Mouse (Mus musculus): ENCODE results near the gene Map1b.

Gene Map1b

DNA sequence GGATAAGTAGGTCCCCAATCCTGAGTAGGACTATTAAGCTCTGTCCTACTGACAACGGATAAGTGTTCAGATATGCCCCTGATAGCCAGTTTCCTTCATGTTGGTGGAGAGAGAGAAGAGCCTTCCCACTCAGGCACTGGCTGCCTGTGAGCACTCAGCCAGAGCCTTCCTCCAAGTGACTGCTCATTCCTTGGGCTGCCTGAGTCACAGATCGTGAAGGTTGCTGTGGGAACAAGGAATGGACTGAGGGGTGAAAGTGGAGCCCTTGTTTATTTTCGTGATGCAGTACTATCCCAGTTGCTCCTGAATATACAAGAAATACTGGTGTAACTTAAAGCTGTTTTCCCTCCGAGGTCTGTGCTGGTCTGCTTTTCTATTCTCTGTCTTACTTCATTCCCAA is 117.0 kb downstream of the Map1b start:
- no peak for DNase-seq (ENCODE audit: low spot score)

DNA sequence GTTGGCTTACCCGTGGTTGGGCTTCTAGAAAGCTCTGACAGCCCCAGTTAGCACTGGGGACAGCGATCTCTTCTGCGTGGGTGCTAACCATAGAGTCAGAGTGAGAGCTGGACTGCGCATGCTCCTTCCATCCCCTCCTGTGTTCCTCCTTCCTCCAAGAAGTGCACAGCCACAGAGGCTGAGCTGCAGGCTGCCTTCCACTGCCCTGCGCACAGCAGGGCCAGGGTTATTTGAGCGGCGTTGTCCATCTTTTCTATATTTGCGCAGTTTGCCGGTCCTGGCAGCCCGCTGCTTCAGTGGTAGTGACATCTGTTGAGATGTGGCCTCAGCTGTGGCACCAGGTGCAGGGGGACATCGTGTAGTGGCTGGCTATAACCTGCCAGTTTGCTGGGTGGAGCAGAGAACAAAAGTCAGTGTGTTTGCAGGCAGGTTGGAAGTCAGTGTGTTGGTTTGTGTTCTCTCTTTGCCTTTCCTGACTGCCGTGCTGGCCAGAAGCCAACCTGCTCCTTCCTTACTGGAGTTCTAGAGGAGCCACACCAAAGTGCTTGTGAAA is 118.1 kb downstream of the Map1b start:
- no peak for DNase-seq (ENCODE audit: low spot score)

DNA sequence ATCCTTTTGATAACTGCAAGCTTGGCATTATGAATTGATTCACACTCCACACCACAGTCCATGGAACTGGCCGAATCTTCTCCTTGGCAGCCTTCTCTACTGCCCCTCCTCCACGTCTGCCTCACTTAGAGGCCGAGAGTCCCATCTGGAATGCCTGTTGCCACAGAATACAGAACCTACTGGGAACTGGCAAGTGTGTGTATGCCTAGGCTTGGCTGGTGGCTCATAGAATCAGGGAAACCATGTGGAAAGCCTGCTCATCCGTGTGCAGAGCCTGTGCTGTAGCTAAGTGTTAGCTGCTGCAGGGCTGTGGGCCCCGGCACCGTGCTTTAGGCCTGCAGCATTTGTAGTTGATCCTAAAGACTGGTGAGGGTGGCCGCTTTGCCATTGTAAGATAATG is 119.1 kb downstream of the Map1b start:
- DNase-seq (ENCODE audit: low spot score), result peak; percentile 48

DNA sequence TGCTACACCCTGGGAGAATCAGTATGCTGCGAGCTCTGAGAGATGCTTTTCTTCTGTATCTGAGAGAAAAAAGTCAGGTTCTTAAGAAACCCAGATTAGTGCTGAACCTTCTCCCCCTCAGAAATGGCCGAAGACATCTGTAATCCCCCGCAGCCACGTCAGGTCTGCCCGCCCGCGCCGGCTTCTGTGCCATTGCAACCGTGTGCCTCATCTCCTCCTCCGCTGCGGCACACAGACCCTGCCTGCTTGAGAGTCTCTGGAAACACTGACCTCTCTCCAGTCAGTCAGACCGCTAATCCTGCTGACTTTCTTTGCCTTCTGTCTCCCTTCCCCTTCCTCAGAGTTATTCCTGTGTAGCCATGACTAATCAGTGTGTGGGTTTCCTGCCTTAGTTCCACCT is 120.8 kb downstream of the Map1b start:
- no peak for DNase-seq (ENCODE audit: low spot score)

DNA sequence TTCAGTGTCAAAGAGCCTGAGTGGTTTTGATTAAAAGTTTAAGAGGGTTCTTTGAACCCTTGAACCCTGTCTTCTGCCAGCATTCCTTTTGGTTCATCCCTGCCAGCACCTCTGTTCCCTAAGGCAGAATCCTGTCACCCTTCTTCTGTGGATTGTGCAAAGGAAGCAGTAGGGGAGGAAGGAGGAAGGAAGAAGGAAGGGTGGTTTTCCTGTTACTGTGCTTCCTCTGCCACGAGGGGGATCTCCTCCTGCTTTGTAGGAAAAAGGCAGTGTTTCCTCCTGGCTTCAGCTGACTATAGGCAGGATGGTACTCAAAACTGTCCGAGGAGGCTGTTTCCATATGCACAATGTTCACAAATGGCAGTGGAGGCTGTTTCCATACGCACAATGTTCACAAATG is 121.6 kb downstream of the Map1b start:
- no peak for DNase-seq (ENCODE audit: low spot score)

DNA sequence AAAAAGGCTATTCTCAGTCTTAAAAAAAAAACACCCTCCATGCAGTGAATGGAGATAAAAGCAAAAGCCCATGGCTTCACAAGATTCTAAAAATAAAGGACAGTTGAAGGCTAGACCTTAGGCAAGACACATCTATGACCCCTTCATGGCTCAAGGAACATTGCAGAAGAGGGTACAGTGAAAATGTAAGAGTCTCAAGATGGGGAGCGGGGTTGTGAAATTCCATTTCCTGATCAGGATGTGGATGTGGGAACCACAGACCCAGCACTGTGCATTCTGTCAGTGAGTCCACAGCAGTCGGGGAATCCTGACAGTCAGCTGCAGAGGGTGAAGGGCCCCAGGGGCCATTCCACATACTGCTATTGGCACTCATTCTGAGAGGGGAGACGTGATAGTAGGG is 123.2 kb downstream of the Map1b start:
- no peak for DNase-seq (ENCODE audit: low spot score)

DNA sequence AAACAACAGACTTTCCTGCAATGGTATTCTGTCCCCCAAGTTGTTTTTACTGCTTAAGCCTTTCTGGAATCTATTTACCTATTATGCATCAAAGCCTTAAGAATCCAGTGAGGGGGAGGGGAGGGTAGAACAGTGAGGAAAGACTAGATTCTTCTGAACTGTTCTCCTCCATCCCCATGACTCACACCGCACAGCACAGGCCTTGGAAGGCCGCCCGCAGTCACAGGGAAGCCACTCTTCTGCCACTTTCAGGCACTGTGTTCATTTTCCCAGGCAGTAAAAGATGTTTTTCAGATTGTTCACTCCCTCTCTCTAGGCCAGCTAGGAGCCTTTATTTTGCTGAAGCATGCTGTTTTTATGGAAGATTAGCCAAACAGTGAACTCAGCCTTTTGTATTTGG is 124.9 kb downstream of the Map1b start:
- peak; percentile 69 for DNase-seq (ENCODE audit: low spot score)

DNA sequence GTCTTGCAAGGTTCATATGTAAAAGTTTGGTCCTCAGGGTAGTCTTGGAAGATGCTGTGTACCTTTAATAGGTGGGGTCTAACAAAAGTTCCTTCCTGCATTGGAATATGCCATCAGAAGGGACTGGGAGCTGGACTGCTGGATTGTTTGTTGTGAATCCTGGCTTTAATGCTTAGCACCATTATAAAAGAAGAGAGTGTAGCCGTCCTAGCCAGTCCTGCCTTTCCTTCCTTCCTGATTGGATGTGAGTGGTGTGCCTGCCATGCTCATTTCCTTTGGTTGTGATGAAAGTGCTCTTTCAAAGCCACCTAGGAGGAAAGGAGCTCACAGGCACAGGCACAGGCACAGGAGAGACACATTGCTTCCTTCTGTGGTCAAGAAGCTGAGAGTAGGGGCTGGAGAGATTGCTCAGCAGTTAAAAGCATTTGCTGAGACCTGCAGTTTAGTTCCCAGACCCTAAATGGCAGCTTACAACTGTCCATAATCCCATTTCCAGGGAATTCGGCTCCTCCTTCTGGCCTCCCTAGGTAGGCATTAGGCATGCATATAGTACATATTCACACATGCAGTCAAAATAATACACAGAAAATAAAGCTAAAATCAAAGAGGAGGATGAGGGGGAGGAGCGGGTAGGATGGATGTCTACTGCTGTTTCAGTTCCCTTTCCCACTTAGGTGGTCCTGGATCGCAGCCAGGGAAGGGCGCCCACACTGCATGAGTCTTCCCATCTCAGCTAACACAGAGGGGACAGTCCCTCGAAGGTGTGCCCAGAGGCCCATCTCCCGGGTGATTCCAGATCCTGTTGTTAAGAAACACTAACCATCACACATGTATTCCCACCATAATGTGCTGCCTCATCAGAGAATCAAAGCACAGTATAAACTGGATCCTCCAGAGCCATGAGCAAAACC is 128.2 kb downstream of the Map1b start:
- DNase-seq (ENCODE audit: low spot score), result no peak

DNA sequence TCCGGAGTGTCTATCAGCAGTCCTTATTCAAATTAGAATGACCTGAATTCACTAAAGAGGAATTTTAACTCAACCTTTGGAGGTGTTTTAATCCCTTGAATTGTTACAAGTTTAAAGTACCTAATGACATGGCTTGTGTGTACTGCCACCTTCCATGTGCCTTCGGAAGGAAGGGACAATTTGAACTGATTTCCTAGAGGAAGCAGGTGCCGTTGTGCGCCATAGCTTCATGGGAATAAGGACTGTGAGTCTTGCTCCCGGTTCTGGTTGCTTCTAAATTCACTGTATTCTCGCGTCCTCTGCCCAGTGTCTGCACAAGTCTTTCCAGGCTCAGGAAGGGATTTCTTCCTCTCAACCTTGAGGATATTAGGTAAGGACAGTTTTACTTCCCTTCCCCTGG is 130.0 kb downstream of the Map1b start:
- DNase-seq (ENCODE audit: low spot score), result no peak

DNA sequence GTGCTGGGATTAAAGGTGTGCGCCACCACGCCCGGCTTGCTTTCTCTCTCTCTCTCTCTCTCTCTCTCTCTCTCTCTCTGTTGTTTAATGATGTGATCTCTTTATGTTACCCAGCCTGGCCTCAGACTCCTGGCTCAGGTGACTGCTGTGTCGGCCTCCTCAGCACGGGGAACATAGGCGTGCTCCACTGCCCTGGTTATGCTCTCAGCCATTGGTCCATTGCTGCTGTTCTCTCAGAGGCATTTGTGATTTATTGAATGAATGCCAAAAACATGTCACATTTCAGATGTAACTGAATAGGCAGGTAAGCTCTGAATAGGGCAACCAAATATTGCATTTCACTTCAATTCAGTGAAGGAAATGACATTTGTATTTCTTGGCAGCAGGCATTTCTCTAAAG is 130.4 kb downstream of the Map1b start:
- no peak for DNase-seq (ENCODE audit: low spot score)

DNA sequence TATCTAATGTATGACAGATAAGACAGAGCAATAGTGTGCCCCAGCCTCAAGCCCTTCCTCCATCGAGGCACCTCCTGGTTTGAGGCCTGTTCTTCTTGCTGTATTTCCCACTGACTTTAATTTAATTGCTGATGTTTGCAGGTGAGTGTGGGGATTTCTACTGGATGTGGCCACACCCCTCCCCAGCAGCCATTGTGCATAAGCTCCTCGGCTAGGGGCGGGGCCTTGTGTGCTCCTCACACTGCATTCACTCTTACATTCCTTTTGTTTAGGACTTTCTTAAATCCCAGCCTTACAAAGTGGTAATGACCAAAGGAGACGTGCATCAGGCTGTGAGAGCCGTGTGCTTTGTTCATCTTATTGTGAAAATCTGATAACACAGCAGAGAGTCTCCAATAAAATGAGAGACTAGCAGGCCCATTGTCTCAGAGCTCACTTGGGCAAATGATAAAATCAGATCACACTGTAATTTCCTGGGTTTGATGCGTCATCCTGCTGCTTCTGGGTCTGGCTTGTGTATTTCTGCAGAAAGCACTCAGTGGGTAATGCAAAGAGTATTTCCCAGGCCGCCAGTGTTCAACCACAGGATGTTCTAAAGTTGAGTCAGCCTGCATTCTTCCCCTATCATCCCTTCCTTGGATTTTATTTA is 131.7 kb downstream of the Map1b start:
- DNase-seq (ENCODE audit: low spot score), result peak; percentile 92

DNA sequence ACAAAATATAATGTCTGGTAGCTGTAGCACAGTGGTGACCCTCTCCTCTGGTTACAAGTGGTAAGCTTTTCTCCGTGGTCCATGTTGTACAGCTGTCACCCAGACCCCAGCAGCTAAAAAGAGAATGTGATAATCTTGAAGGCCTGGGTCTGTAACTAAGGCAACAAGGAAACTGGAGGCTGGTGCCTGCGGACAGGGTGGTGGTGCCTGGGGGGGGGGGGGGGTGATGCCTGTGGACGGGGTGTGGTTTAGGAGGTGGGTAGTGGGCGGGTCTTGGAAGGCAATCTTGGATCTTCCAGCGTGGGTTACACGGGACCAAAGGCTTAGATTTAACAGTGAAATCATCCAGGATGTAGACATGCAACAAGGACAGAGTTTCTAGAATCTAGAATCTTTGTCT is 134.0 kb downstream of the Map1b start:
- DNase-seq (ENCODE audit: low spot score), result peak; percentile 39

DNA sequence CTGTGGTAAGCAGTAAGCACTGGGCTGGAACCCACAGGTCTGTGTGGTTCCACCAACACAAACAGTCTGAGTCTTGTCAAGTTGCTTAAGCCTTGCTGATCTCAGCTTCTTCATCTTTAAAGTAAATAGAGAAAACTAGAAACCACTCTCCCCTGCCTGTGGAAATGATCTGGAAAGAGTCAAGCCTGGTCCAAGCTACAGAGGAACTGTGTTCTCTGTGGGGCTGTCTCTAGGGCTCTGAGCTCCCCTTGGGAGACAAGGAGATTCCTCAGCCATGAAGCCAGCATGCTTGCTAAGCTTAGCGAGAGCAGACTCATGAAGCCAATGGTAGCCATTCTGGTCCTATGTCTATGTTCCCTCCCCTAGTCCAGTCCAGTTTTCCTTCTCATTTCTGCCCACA is 138.1 kb downstream of the Map1b start:
- no peak for DNase-seq (ENCODE audit: low spot score)

DNA sequence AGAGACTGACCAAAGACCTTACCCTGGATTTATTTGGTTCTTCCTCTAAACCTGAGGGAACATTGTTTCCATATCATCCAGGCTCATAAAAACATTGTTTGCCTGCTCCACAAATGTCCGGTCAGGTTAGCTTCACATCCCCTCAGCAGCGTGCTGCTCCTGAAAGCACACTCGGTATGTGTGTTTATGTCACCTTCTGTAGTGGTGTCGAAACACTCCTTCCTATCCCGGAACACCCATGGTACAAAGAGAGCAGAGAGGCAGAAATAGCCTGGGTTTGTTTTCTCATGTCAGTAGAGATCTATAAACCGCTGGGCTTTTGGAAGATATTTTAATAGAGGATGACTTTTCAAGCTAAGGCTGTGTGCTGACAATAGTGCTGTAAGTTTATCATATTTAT is 139.3 kb downstream of the Map1b start:
- DNase-seq (ENCODE audit: low spot score), result no peak

DNA sequence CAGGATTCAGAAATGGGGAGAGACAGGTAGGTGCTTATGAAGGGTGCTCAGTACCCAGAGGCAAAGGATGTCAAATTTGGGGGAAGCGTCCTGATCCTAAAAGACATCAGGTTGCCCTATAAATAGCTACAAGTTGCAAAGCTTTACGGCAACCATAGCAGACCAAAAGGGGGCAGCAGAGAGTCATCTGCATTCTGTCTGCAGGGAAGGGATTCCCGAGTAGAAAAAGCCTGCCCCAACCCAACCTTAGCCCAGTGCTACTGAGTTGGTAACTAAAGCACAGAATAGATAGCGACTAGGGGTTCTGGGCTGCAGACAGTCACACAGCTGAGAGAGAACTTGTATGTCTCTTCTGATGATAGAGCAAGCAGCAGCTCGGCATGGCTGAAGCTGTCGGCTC is 140.8 kb downstream of the Map1b start:
- peak; percentile 90 for DNase-seq (ENCODE audit: low spot score)

DNA sequence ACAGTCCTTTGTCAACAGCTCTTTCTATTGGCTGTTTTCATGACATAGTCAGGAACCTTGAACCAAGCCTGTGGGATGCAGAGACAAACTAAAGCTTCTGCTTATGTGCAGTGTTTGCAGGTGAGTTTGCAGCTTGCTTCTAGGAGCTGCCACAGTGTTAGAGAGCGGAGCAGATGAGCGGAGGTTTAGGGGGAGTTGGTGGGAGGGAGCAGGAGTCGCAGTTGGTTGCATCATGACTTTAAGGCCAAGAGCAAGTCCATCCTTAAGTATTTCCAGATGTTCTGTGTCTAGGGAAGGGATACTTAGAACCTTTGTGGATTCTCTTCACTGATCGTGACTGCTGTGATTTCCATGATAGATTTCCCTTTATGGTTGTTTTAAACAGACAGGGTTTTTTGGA is 142.1 kb downstream of the Map1b start:
- DNase-seq (ENCODE audit: low spot score), result no peak

DNA sequence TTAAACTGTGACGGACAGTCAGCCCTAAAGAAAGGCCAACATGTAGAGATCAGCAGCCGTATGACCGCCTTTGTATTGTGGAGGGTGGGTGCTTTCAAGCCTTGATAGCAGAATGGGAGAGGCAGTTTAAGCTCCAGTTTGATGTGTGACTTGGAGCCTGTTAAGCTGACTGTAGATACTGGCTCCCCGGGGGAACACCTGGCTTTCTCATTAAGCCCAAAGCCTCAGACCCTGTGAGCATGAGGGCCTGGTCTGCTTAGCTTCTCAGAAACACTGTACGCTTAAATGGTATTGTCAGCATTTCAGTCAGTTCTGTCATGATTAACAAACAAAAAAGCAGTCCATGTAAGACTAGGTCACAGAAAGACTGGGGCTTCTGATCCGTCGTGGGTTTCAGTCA is 142.7 kb downstream of the Map1b start:
- DNase-seq (ENCODE audit: low spot score), result no peak
